Mouse (Mus musculus): ENCODE results near the gene Lrrc26.
"Not testable (repeated sequence)": the region's sequence is repeated elsewhere in the genome, so short reads cannot be mapped to it uniquely, and the experiment has no call there.

Gene Lrrc26

GRCm38 (mm10) chr2:25289651-25290050, at the start of gene Lrrc26:
Gene Lrrc26 (plus strand): TSS chr2:25289915.
- DNase-seq, result no peak

DNA sequence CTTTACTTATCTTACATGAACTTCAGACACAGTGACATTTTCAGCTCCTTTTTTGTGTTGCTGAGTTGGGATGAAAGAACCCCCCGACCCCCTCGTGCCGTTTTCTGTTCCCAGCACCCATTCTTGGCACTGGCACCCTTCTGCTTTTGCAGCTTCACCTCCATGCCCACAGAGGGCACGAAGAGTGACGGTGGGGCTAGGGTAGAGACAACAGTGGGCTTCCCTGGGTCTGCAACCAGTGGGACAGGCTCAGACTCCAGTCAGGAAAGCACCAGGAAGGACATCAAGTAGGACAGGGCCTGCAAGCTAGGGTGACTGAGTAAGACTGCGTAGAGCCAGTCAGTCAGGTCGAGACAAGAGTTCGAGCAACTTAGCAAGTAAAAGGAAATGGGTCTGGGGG, 49.4 kb upstream of the Lrrc26 start:
- no peak for DNase-seq

- peak; percentile 74 for DNase-seq
Measured at GRCm38 (mm10) chr2:25240723-25241437, 48.8 kb upstream of the Lrrc26 start.

DNA sequence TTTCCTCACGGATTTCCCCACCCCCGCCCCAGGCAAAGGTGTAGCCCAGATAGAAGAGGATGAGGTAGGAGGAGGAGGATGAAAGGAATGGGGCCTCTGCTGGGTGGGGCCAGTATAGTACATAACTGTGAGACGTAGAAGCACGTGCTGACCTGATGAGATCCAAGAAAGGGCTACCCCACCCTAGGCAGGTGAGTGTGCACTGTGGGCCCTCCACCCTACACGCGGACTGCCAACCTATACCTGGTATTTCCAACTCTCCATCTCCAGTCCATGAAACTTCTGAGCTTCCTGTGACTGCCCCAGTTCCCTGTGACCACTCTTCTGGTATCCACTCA, 48.3 kb upstream of the Lrrc26 start:
- DNase-seq, result no peak

DNA sequence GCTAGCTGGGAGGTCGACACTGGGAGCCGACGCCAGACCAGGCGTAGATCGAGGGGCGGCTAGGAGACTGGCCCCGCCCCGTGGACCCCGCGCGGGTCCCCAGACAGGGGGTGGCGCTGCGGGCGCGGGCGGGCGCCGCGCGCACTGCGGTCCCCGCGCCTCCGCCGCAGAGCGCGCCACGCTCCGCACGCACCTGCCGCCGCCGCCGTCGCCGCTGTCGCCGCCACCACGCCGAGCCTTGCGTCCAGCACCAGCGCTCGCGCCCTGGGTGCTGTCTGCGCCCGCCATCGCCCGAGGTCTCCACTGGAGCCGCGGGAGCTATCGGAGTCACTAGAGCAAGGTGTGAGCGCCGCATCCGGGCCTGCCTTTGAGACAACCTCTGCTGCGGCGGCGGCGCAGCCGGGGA, 47.6 kb upstream of the Lrrc26 start, which contains the start of the genes Rnf208 and Cysrt1:
Gene Rnf208, plus strand, starts transcription at position 155 of the 406 bp plus-strand sequence.
Gene Cysrt1, minus strand, starts transcription at position 352 of the 406 bp plus-strand sequence.
- DNase-seq, result peak; percentile 71

- no peak for DNase-seq
Measured at GRCm38 (mm10) chr2:25243342-25243741, 46.4 kb upstream of the Lrrc26 start.

DNA sequence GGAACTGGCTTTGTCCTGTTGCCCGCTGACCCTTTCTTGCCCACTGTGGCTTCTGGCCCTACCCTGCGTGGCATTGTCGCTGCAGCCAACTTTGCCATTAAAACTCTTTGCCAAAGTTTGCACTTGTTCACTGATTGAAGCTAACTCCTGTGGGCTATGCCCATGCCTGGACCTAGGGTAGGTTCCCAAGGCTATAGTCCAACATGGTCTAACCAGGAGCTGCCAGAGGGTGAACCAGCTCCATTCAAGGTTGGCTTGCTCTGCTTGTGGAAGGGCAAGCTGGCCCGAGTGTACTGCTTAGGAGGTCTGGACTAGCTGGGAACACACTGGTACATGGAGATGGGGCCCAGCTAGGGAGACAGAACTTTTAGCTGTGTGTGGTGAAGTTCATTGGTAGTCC, 45.6 kb upstream of the Lrrc26 start:
- DNase-seq, result no peak

- DNase-seq, result no peak
Measured at GRCm38 (mm10) chr2:25246183-25247072, 43.3 kb upstream of the Lrrc26 start, which contains the start of gene AL732309.1. Gene AL732309.1 (minus strand): TSS chr2:25246863.

DNA sequence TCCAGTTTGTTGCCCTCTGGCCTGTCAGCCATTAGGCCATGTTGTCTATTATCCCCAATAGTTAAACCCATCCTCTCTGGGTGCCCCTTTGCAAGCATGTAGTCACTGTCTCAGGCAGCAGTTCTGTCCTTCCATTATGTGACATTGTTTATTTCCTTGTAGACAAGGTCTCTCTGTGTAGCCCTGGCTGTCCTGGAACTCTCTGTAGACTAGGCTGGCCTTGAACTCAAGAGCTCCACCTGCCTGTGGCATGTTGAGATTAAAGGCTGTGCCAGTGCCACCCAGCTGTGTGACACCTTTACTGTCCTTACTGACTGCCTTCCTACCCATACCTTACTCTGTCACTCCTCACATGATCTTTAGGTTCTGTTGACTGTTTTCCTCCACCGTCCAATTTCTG, 37.4 kb upstream of the Lrrc26 start:
- peak; percentile 62 for DNase-seq

DNA sequence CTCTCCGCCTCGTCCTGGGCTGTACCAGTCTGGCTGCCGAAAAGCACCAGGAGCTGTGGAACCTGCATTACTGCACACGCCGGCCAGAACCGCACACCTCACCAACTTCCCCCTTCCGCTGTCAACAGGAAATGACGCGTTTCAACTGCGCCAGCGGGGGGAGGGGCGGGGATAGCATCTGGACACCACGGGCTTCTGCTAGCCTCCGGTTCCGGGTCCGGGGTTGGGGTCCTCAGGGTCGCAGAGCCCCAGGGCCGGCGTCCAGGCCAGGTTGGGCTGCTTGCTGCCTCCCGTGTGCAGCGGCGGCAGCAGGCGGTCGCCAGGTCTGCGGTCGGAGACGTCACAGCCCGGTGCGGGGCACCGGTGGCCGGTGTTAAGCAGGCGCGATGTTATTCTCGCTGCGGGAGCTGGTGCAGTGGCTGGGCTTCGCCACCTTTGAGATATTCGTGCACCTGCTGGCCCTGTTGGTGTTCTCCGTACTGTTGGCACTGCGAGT, 34.4 kb upstream of the Lrrc26 start, which contains the start of gene Tmem203:
Gene Tmem203, plus strand, starts transcription at position 156 of the 496 bp plus-strand sequence.
- DNase-seq, result peak; percentile 91

DNA sequence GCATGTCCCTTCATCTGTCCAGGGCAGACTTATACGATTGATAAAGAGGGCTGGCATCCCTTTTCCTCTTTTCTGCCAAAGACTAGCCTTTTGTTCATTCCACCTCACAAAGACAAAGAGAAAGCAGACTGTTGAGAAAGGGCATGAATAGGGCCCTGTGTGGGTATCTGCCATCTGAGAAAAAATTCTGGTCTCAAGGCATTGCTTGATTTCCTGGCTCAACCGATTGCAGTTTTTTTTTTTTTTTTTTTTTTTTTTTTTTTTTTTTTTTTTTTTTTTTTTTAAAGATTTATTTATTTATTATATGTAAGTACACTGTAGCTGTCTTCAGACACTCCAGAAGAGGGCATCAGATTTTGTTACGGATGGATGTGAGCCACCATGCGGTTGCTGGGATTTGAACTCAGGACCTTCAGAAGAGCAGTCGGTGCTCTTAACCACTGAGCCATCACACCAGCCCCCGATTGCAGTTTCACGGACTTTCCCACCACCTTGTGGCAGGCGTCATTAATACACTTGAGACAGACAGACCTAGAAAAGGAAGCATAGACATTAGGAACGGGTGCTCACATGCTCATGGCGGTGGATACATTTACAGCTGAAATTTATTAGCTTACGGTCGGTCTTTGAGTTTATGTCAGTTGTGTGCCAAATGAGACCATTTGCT, 33.1 kb upstream of the Lrrc26 start:
- peak; percentile 82 for DNase-seq

DNA sequence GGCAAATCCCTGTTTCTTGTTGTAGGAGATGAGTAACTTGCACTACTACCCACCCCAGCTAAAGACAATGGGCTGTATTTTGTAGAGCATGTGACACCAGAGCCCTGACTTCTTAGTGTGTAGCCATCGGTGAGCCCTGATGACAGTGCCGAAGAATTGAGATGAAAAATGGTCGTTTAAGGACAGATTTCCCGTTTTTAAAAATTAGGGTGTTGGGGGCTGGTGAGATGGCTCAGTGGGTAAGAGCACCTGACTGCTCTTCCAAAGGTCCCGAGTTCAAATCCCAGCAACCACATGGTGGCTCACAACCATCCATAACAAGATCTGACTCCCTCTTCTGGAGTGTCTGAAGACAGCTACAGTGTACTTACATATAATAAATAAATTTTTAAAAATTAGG, 32.5 kb upstream of the Lrrc26 start:
- not testable (repeated sequence) for DNase-seq

GRCm38 (mm10) chr2:25258887-25259286, 30.8 kb upstream of the Lrrc26 start:
- peak; percentile 44 for DNase-seq

DNA sequence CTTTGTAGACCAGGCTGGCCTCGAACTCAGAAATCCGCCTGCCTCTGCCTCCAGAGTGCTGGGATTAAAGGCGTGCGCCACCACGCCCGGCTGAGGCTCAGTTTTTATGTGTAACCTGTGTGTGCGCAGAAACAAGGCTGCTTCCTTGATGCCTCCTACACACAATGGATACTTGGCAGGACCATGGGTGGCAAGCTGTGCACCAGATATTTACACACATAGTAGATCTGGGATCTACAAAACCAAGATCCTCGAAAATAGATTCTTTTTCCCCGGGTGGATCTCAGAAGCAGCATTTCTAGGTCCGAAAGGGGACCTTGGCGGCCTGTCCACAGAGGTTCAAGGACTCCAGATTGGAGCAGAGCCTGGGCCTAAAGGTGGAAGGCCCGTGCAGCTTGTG, 27.8 kb upstream of the Lrrc26 start:
- no peak for DNase-seq

DNA sequence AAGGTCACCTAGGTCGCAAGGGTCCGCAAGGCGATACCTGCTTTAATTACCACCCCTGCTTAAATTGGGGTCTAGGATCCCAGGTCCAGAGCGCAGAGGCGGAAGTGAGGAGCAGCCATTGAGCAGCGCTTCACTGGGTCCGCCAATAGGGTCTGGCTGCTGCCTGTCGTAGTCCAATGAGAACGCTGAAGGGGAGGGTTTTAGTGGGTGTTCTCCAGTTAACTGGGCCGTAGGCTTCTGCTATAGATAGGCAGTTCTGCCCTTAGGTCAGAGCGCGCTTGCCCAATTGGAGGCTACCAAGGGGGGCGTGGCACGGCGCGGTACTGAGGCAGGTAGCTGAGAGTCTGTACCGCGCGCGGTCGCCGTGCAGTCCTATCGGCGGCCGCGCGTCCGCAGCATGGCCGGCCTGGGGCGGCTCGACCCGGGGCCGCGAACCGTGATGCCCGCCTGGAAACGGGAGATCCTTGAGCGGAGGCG, 27.4 kb upstream of the Lrrc26 start, which contains the start of gene Tprn:
Gene Tprn, plus strand, starts transcription at position 328 of the 477 bp plus-strand sequence.
- peak; percentile 95 for DNase-seq

- DNase-seq, result peak; percentile 77
Measured at GRCm38 (mm10) chr2:25262795-25263622, 26.7 kb upstream of the Lrrc26 start.

GRCm38 (mm10) chr2:25263623-25264285, 26.0 kb upstream of the Lrrc26 start:
- DNase-seq, result no peak

- DNase-seq, result no peak
Measured at GRCm38 (mm10) chr2:25264286-25264660, 25.4 kb upstream of the Lrrc26 start.

GRCm38 (mm10) chr2:25264851-25265250, 24.9 kb upstream of the Lrrc26 start:
- DNase-seq, result no peak

- DNase-seq, result no peak
Measured at GRCm38 (mm10) chr2:25265897-25266656, 23.6 kb upstream of the Lrrc26 start.
